Mouse (Mus musculus): ENCODE data around the gene Crtc1.

Gene Crtc1

DNA sequence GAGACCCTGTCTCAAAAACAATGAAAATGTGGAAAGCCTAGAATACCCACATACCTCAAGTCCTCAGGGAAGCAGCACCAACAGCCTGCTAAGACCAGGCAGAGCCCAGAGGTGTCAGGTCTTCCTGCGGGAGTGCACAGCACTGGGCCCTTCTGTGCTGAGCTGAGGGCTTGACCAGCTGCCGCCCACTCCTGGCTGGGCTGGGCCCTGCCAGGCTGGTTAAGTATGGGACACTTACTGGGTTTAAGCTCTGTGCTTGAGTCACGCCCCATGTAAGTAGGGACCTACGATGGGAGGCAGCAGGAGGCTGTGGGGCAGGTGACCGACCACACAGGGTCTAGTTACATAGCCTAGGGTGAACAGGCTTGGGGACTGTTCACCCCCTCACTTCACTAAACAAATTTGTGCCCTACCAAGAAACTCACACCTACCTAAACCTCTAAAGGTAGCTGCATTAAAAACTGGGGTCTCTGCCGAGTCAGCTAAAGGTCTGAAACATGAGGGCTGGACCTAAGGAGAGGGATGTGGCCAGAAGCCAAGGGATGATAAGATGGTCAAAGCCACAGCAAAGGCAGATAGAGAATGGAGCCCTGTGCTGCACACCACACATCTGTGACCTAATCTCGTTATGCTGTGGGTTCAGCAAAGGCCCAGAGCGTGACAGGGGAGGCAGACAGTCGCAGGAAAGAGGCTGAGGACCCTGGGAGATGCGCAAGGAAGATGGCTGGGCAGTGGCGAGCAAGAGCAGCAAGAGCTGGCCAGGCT, 19.3 kb downstream of the Crtc1 start:
- DNase-seq = no peak

DNA sequence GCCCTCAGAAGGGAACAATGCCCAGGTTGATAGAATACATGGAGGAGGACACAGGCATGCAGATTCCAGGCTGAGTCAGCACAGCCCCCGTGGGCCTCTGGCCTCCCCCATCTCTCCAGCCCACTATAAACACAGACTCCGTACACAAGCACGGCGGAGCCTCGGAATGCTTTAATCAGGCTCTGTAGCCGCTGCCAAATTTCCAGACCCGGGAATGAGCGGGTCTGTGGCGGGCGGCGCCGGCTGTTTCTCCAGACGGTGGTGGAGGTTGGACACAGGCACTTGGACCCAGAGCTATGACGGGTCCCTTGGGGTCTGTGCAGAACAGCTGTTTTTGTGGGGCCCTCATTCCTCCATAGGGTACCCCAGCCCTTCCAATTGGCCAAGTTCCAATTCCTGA, 20.4 kb downstream of the Crtc1 start:
- no peak for DNase-seq

DNA sequence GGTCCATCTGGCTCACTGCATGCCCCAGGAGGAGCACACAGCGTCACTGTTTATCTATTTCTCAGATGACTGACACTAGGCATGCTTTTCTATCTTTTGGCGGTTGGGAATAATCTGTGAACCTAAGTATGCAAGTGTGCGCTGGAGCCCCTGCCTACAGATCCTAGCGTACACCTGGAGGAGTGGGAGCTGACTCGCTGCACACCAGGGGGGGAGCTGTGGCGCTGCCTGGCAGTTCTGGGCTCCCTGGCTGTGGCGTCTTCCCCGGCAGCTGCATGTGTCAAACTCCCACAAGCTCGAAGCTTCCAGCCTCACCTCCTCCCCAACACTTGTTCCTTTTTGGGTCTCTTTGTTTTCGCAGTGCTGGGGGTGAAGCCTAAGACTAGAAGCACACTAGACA, 21.5 kb downstream of the Crtc1 start:
- no peak for DNase-seq

DNA sequence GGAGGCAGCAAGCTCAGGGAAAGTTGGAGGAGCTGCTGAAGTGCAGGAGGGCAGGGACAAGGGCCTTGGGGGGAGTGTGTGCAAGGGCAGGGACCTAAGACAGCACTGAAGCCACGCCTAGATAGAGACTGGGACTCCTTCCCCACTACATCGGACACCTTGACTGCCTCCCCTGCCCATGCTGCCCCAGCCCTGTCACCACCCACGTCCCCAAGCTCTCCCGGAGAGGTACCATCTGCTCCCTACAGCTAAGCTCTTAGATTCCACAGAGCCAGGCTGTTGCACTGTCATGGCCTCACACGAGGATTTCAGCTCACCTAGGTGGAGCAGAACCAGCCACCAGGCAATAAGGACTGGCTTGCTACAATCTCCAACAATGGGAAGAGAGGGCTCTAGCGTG, 22.4 kb downstream of the Crtc1 start:
- DNase-seq = no peak

DNA sequence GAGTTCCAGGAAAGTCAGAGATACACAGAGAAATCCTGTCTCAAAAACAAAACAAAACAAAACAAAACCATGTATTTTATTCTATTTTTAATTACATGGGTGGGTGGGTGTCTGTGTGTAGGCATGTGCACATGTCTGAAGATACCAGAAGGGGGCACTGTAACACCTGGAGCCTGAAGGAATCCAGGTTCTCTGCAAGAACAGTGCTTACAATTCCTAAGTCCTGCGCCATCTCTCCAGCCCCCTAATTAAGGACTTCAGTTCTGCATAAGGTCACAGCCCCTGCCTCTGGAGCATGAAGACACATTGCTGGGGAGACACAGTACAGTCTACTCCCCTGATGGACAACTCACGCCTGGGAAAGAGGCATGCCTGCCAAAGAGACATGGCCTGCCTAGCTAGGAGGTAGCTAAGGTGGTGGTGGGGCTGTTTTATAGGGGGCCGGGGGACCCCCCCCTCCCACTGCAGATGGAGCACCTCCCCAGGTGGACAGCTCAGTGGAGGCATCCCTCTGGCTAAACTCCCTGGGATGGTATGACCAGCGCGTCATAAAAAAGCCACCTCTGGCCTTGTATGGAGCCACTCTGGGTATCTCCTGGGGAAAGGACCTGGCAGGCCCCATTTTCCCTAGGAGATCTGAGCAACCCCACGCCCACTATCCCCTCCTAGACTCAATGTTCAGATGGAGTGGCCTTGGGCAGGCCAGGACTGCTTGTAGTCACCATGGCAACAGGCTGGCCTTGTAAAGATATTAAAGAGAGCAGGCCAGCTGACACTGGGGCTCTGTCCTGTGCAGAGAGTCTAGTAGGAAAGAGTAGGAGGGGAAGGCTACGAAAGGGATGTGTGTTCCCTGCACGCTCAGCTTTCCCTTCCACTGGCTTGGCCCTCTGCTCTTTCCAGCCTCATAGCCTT, 23.6 kb downstream of the Crtc1 start:
- DNase-seq = peak in 1 of 2 experiments; percentile 26

DNA sequence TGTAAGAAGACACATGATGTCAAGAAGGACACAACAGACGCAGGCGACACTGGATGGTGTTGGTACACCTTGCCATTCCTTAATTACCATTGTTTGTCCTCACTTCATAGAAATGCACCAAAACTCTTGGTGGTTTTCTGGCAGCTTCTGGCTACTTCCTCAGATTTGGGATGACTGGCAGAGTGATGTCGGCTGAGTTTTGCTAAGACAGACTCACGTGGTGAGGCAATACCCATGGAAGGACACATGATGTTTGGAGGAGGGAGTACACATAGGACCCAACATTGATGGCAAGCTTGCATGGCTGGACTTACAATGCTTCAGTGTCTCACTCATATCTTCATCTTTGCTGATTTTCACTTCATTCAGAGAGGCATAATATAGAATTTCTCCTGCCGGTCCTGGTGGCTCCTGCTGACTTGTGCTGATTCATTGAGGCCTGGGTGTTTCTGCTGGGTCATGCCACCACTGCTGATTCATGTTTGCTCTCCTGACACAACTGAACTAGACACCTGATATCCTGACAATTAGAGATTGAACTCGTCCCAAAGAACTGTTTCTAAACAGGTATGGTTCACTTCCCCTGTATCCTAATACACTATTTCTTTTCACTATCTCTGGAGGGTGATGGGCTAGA, 25.0 kb downstream of the Crtc1 start:
- no peak for DNase-seq

DNA sequence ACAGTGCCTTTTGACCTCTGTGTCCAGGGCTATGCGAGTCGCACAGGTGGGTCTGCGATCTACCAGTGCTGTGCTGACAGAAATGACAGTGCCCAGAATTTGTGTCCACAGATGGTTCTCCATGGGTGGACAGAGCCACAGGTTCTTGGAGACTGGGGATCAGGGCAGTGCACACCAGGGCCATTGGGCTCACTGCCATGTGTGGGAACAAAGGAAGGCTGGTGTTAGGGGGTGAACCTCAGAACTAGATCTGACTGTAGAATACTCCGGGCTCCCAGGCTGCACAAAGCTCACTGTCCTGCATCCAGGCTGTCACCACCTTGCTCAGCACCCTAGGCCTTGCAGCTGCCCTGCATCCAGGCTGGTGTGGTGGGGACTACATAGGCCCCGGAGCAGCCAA, 29.1 kb downstream of the Crtc1 start:
- DNase-seq = no peak

DNA sequence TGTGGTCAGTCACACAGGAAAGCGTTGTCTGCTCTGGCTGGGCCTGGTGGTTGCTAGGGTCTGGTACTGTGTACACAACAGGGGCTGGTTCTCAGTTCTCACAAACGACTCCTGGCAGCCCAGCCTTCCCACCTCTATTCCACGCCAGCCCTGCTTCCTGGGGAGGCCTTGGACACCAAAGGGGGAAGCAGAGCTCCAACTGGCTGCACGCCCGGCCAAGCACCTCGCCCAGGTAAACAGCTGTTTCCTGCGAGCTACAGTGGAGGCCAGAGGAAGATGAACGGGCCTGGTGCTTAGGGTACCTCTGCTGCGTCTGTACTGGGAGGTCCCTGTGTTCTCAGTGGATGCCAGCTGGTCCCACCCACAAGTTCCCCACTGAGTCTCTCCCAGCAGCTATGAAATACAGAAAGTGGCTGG, 29.9 kb downstream of the Crtc1 start:
- DNase-seq = no peak

DNA sequence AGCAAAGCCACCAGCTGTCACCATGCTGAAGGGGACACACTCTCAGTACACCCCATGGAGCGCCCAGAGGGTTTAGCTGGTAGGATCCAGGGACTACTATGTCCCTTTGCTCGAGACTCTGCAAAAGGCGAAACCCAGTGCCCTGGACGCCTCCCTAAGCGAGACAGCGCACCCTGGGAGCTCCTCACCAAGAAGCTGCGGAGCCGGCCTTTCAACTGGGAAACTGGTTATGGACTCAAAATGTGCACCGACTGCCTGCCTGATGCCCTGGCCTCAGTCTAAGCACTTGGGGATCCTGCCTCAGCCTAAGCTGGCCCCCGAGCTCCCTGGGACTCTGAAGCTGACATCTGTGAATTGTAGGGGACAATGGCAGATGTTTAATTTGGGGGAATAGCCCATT, 30.4 kb downstream of the Crtc1 start:
- DNase-seq = no peak

DNA sequence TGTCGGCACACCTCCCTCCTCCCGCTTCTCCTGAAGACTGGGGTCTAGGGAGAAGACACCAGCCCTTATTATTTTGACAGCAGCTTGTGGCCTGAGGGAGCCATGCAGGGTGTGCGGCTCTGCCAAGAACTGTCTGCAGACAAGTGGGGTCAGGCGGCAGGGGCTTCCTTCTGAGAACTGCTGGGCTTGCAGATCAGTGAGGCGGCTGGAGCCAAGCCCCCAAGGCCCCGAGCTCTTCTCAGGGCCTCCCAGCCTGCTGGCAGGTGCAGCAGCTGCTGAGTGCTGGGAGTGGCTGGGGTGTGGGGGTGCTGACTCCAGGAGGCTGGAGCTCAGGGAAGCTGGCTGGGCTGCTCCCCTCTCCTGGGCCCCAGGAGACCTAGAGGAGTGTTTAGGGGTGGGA, 31.1 kb downstream of the Crtc1 start:
- no peak for DNase-seq

DNA sequence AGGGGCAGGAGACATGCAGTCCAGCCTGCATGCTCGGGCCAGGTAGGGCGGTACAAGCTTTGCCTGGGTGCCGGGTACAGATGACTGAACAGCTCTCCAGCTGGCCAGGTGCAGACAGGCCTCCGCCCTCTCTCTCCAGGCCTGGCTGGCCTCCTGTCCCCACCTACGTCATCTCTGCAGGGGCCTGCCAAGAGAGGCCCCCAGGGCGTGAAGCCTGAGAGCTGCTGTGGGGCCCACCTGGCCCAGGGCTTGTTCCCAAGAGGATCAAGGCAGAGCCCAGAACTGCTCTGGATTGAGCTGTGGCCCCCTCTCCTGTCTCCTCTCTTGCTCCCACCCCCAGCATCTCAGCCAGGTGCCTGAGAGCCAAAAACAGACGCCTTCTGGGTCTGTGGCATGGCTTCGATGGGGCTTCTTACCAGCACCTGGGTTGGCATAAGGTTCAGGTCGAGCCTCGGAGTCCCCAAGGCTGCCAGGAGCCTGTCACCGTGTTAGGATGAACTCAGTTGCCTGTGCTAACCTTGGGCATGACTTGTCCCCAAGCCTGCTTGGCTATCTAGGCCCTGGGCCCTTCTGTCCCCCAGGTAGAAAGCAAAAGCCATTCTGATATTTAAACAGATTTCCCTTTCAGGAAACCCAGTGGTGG, 32.8 kb downstream of the Crtc1 start:
- peak; percentile 26 to 28 for DNase-seq

DNA sequence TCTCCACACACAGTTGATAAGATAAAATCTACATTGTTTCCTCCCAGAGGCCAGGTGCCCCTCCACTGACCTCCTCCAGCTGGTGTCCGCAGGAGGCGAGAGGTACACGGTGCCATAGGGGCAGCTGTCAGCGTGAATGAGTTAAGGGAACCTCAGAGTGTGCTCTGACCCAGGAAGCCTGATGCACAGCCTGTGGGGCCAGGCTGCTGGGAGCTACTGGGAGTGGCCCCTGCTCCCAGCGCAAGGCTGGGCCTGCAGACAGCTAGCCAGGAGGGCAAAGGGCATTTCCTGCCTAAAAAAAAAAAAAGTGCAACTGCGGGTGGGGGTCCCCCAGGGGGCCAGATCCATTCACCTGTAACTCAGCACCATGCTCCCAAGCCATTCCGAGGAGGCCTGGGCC, 34.2 kb downstream of the Crtc1 start:
- DNase-seq = no peak

DNA sequence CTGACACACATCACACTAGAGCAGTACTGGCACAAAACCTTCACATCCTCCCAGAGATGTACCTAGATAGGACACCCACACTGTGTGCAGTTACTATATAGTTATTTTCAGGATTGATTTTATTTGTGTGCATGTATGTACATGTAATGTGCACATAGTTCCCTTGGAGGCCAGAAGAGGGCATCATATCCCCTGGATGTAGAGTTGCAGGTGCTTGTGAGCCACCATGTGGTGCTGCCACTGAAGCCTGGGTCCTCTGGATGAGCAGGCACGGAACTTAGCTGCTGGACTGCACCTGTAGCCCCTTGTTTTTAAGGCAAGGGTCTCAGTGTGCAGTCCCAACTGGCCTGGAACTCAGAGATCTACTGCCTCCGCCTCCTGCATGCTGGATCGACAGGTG, 35.2 kb downstream of the Crtc1 start:
- DNase-seq = no peak

DNA sequence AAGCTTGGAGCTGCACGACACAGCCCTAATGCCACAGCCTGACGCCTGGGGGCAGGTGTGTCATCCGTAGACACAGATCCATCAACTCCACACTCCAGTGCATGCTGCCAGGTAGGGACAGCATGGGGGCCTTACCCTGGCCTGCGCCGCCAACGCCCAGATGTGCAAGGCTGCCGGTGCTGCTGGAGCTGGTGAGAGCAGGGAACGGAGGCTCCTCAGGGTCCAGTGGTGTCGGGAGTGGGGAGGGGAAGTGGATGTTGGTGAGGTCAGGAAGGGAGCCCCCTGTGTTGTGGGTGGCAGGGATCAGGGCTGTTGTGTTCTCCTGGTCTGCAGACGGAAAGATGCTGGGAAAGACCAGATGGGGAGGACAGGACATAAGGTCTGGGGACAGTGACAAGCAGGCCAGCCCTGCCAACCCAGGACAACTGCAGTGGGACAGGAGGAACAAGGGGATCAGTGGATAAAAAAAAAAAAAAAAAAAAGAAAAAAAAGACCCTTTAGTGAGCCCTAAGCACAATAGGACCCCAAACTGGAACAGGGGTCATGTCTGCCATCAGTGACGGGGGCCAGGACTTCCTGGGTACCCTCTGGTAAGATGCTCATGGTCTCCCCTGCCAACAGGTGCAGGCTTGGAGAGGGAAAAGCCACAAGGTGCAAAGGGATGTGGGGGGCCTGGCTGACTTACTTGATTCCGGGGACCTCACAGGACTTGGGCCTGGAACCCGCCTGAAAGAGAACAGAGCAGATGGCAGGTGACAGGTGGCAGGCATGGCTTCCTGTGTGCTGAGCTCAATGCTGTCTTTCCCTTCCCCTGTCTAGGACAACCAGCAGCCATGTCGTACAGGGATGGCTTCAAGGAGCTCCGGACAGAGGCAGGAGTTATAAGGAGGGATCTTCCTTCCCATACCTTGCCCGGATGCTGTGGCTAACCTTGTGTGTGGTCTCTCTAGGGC, 41.5 kb downstream of the Crtc1 start:
- DNase-seq = no peak

DNA sequence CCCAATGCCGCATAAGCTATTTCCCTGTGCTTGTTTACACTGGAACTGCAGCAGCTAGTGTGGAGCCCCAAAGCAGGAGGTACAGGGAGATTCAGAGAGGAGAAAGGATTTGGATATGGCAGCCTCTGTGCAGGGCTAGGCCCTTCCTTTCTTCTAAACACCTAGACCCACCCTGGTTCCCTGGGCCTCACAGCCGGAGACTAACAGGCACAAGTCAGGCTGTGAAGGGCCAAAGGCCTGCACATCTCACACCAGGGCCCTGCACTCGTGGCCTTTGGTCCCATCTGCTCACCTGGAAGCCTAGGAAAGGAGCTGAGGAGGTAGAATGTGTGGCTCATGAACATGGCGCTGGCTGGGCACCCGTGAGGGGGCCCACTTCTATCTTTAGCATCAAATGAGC, 43.2 kb downstream of the Crtc1 start:
- DNase-seq = no peak

DNA sequence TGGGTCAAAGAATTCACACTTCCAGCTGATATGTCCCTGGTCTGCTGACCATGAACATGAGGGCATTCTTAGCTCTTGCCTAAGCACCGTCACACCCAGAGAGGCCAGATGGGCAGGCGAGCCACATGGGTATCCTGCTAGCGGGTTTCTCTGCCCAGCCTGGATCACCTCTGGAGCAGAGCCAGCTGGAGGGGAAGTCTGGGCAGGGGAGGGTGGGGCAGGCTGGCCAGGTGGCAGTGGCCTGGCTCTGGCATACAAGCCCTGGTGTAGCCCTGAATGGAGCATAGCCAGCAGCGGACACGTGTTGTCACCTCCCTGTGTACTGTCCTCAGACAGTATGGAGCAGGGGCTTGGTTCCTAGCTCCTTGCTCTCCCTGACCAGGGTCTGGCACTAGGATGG, 43.7 kb downstream of the Crtc1 start:
- no peak for DNase-seq

DNA sequence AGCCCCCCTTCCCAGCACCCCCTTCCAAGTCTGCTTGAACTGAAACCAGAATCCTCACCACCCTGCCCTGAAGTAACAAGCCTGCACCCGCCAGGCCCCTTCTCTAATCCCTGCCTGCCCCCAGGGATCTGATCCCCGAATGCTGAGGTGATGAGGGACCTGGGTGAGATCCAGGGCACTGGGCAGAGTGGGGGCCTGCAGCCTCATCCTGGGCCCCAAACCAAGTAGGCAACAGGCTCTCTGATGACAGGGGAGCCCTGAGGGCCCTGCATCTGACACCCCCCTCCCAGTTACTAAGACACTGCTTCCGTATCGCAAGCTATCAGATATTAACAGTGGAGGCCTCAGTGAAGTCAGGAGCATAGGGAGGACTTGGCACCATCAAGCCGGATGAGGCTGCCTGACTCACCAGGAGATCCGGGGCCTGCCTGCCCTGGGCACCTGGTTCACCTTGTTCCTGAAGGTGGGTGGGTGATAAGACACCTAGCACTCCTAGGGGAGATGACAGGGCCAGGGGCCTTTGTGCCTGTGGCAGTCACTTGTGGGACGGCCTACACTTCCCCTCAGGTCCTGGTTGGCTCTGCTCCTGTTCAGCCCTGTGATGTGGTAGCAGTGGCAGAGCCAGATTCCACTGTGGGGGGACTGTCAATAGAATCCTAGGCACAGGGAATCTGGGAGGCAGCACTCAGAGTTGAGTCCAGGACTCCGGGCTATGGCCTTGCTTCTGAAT, 44.9 kb downstream of the Crtc1 start:
- no peak for DNase-seq

DNA sequence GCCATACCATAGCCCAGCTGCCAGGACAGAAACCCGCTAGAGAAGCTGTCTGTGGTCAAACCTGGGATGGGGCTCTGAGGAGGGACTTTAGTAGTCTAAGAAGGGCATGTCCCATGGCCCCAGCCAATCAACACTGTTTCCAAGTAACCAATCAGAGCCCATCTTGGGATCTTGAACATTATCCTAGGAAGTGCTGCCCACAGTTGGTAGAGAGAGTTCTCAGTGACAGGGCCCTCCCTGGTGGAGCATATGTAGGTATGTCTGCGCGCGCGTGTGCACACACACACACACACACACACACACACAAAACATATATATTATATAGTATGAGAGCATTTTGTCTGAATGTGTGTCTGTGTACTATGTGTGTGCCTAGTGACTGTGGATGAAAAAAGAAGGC, 46.3 kb downstream of the Crtc1 start:
- no peak for DNase-seq

DNA sequence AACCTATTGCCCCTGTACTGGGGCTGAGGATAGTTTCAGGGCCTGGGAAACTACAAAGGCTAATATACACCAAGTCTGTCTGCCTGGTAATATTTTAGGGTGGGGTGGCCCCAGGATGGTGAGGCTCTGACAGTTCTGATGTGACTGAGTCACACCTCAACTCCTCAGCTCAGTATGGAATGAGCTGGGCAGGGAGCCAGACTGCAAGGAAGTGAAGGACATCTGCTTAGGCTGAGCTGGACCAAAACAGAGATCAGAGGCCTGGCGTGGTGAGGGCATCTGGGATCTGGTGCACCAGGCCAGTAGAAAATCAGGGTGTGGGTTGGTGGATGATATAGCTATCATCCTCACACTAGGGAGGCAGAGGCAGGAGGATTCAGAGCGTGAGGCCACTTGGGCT, 49.7 kb downstream of the Crtc1 start:
- DNase-seq = no peak

DNA sequence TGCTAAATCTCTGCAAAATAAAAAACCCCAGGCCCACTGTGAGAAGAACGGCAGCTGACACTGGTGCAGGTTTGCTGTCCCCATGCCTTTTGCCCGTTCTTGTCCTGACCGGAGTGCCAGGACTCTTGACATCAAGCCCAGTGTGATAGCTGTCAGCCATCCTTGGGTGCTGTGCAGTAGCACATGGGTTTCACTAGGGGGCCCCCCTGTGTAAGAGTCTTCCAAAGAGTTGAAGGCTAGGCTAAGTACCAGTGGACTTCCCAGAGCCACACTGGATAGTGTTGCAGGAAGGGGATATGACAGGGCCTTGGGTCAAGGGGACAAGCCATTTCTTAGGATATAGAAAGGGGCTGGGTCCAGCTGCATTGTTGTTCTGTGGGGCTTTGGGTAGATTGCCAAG, 56.1 kb downstream of the Crtc1 start:
- peak; percentile 51 to 73 for DNase-seq

DNA sequence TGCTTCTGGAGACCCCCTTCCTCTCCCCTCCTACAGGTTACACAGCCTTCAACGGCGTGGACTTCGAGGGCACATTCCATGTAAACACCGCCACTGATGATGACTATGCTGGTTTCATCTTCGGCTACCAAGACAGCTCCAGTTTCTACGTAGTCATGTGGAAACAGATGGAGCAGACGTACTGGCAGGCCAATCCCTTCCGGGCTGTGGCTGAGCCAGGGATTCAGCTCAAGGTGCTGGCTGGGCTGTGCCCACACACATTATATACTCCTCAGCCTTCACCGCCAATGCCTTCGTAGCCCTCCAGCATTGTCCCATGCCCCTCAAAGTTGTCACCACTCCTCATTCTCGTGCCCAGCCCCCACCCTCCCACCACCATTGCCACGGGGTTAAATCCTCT, 59.3 kb downstream of the Crtc1 start:
- no peak for DNase-seq
